Mouse (Mus musculus): Measurements from ENCODE around the gene Cntfr.

The Cntfr gene

GRCm38 (mm10) chr4:41696930-41697841, at the start of gene Cntfr:
TSS of gene Cntfr (minus strand) at chr4:41697089.
- DNase-seq, result peak; percentile 79

GRCm38 (mm10) chr4:41745021-41745420, 48.1 kb upstream of the Cntfr start:
- no peak for DNase-seq

GRCm38 (mm10) chr4:41744131-41744530, 47.2 kb upstream of the Cntfr start:
- DNase-seq, result no peak

GRCm38 (mm10) chr4:41741158-41741560, 44.3 kb upstream of the Cntfr start:
- peak; percentile 99 for DNase-seq

GRCm38 (mm10) chr4:41740380-41741157, 43.7 kb upstream of the Cntfr start:
- DNase-seq, result peak; percentile 24

GRCm38 (mm10) chr4:41739260-41739659, 42.4 kb upstream of the Cntfr start:
- DNase-seq, result no peak

GRCm38 (mm10) chr4:41738256-41738603, 41.3 kb upstream of the Cntfr start:
- DNase-seq, result no peak

GRCm38 (mm10) chr4:41737602-41738255, 40.8 kb upstream of the Cntfr start:
- DNase-seq, result peak; percentile 86

- peak; percentile 63 for DNase-seq
Measured at GRCm38 (mm10) chr4:41731052-41731765, 34.3 kb upstream of the Cntfr start, which contains the start of gene Arid3c. TSS of gene Arid3c (minus strand) at chr4:41731142.

- DNase-seq, result peak; percentile 68
Measured at GRCm38 (mm10) chr4:41726826-41727621, 30.1 kb upstream of the Cntfr start.

GRCm38 (mm10) chr4:41722918-41723351, 26.0 kb upstream of the Cntfr start, which contains the start of gene Dctn3:
TSS of gene Dctn3 (minus strand) at chr4:41723170.
- DNase-seq, result peak; percentile 99

GRCm38 (mm10) chr4:41716834-41717233, 19.9 kb upstream of the Cntfr start:
- no peak for DNase-seq

- DNase-seq, result peak; percentile 64
Measured at GRCm38 (mm10) chr4:41715596-41715995, 18.7 kb upstream of the Cntfr start.

GRCm38 (mm10) chr4:41715082-41715481, 18.2 kb upstream of the Cntfr start:
- no peak for DNase-seq

- DNase-seq, result peak; percentile 79
Measured at GRCm38 (mm10) chr4:41714276-41714675, 17.4 kb upstream of the Cntfr start.

- peak; percentile 90 for DNase-seq
Measured at GRCm38 (mm10) chr4:41713197-41714067, 16.5 kb upstream of the Cntfr start, which contains the start of gene Rpp25l. TSS of gene Rpp25l (minus strand) at chr4:41713534.

GRCm38 (mm10) chr4:41712421-41713196, 15.7 kb upstream of the Cntfr start:
- no peak for DNase-seq

GRCm38 (mm10) chr4:41711705-41712375, 15.0 kb upstream of the Cntfr start:
- no peak for DNase-seq

GRCm38 (mm10) chr4:41710229-41710628, 13.3 kb upstream of the Cntfr start:
- DNase-seq, result no peak
